19 mouse cellular contexts compared by ENCODE assay signal in the genomic region with DNA sequence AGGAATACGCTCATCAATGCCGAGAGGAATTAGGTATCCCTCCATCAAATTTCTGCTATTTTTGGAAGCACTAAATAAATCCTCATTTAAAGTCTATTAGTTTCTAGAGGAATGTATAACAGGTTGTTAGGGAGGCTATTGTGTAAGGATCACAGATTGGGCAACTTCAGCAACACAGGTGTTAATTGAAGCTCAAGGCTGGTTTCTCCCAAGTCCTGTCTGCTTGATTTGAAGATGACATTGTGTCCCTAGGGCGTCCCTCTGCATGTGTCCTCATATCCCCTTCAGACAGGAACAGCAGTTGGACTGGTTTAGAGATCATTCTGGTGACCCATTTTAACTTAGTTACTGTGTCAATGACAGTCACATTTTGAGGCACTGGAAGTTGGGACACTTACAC.
DNase-seq lines count a peak whose midpoint lies in the region; ATAC-seq and TF ChIP-seq lines count a peak whose summit lies in the region.
"Had no signal": no experiment of that assay in that cellular context is flagged by ENCODE, and none has a peak within 500 bp of the region (broad histone marks: within the 10 kb centered on the region; RNA-seq: fewer than 3 reads in every experiment).

No protein-coding gene starts in this region.

- WGBS in forebrain, postnatal 0 days, result 94% methylated on average over 3 of the region's 3 CpGs

- TF ChIP-seq CTCF in forebrain, postnatal 0 days (IDR thresholded peaks at IDR 0.05; ENCODE audit: low read depth), result no peak

- H3K4me3 ChIP-seq in forebrain, postnatal 0 days (ENCODE audit: low read depth, low read length), result no peak overlapping the region

- H3K4me1 ChIP-seq in forebrain, postnatal 0 days (ENCODE audit: insufficient read depth), result no peaks in the 10 kb centered on the region

- H3K9me3 ChIP-seq in forebrain, postnatal 0 days (ENCODE audit: low read length), result no peaks in the 10 kb centered on the region
- H3K9me3 ChIP-seq: G1E had no signal

- no peak overlapping the region for H3K27ac ChIP-seq in forebrain, postnatal 0 days (ENCODE audit: low read depth, low read length)

- peak; percentile 69 for DNase-seq in fat pad, adult 2 months (ENCODE audit: extremely low read depth, low read depth, low spot score)
- DNase-seq in gonadal fat pad, adult 2 months (ENCODE audit: low read depth), result peak; percentile 56
- DNase-seq in frontal cortex, postnatal 36 days (ENCODE audit: low spot score in 2 of 2), result no peak
- no peak for DNase-seq in forebrain, postnatal 0 days
- DNase-seq: adrenal gland, adult 2 months; adrenal gland, adult 8-10 months; adrenal gland, postnatal 10 days; adrenal gland, postnatal 14 days; adrenal gland, postnatal 25 days; adrenal gland, postnatal 36 days; B cell, adult 2 months; cerebellum, adult 11 months; cerebellum, adult 11-12 months; cerebellum, adult 18-20 months had no signal

- no peak overlapping the region for H3K9ac ChIP-seq in forebrain, postnatal 0 days

- 0 out of 2 replicates have a peak, but pooled peaks cover 2% of the 10 kb centered on the region for H3K27me3 ChIP-seq in forebrain, postnatal 0 days (ENCODE audit: insufficient read depth, low read length)
- H3K27me3 ChIP-seq: CH12.LX, Patski had no signal

- ATAC-seq in forebrain, postnatal 0 days, result no peak
- ATAC-seq: activated CD4-positive, CD25-positive, alpha-beta regulatory T cell, adult 4 months; CD4-positive, CD25-positive, alpha-beta regulatory T cell, adult 4 months; Patski had no signal

- H3K36me3 ChIP-seq in forebrain, postnatal 0 days (ENCODE audit: insufficient read depth), result no peaks in the 10 kb centered on the region
- H3K36me3 ChIP-seq: G1E had no signal

- H3K4me2 ChIP-seq in forebrain, postnatal 0 days (ENCODE audit: low read depth), result no peak overlapping the region

Comparison
In these comparisons a context has a peak if more than half of its experiments do, and no peak if none do; other contexts are left out.
1. DNase-seq: peak in fat pad, adult 2 months (single experiment) and gonadal fat pad, adult 2 months (single experiment); none in frontal cortex, postnatal 36 days (0 of 2) and forebrain, postnatal 0 days (single experiment).